Mouse (Mus musculus) kidney, postnatal 10 days (tissue): ENCODE data around the gene Mmp3.
"Not testable (repeated sequence)": the region's sequence is repeated elsewhere in the genome, so short reads cannot be mapped to it uniquely, and the experiment has no call there.

Experiments used
- DNase-seq: peaks from one replicate; pipeline ENCODE4 v3.0.0; 2021; ENCODE audit warnings: mixed read lengths

Gene Mmp3

GRCm38 (mm10) chr9:7445522-7445921, at the start of gene Mmp3:
Gene Mmp3 (plus strand): TSS chr9:7445822.
- DNase-seq: no peak

DNA sequence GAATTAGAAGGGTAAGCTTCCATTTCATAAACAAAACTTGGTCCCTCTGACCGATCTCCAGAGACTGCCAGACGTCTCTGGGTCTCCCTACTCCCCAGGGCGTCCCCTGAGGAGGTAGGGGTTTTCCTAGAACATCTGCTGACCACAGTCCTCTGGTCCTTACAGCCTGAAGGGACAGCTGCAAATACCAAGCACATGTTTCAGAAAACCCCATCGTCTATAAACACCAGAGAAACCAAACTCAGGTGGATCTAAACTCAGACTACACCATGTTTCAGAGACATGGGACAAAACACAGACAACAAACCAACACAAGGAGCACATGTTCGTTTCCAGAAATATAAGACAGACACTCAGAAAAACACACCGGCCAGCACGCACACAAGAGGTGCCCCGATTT, 49.1 kb upstream of the Mmp3 start:
- DNase-seq: not testable (repeated sequence)

DNA sequence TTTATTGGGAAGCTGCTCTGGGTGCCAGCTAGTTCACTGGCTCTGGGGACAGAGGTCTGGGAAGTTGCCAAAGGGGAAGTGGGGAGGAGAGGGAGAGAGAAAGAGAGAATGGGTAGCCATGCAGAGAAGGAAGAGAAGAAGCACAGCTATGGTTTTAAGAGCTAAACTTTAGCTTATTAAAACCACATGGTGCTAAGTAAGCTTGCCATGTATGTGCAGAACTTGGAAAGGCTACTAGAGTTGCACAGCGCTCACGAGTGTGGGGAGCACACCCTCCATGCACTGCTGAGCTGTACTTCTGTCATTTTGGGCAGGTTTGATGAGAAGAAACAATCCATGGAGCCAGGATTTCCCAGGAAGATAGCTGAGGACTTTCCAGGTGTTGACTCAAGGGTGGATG, 7.7 kb downstream of the Mmp3 start:
- DNase-seq: no peak

- DNase-seq: no peak
Observed at GRCm38 (mm10) chr9:7470262-7470661, 24.6 kb downstream of the Mmp3 start.

DNA sequence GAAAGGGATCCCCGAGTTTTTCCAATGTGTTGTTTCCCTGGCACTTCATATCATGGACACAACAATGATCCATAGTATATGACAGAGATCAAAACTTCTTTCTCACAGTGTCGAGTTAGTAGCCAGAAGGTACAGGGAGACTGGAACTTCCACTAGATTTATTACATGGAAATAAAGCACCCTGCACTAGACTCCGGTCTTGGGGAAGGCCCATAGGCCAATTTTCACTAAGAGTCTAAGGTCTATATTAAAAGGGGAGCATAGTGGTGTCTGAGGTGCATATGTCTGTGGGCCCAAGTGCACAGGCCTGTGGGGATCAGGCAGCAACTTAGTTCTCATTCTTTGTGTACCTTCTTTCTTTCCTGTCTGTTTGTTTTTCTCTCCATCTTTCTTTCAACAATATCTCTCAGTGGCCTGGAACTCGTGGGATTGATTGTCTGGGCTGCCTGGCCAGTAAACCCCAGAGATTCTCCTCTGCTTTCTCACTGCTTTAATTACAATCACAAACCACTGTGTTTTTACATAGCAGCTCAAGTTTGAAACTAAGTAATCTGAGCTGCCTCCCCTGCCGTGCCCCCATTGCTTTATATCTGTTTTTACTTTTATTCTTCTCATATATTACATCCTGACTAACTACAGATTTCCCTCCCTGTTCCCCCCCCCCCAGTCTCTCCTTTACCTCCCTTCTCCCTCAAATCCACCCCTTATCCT, 38.2 kb downstream of the Mmp3 start:
- DNase-seq: no peak

- DNase-seq: no peak
Observed at GRCm38 (mm10) chr9:7501138-7501537, 55.5 kb downstream of the Mmp3 start.

- no peak for DNase-seq
Observed at GRCm38 (mm10) chr9:7502051-7502450, 56.4 kb downstream of the Mmp3 start, which contains the start of gene Mmp10. Gene Mmp10 (plus strand): TSS chr9:7502352.
